Mouse (Mus musculus) mature B cell (primary cell): Measurements from ENCODE around the gene 4632433K11Rik.
"Not testable (repeated sequence)": the region's sequence is repeated elsewhere in the genome, so short reads cannot be mapped to it uniquely, and the experiment has no call there.

Source experiments
- in situ Hi-C: fragments of 300-500 bp; cut with MboI; formaldehyde crosslinking; loops from 2 replicates; pipeline ENCODE4 v1.14.3; 2019

4632433K11Rik gene

GRCm38 (mm10) chr7:5056651-5057263 lies 22.8 kb downstream of the 4632433K11Rik start:
- in situ Hi-C loops: no loop called here

GRCm38 (mm10) chr7:5057381-5057780 lies 23.5 kb downstream of the 4632433K11Rik start:
- in situ Hi-C loops: no loop called here

GRCm38 (mm10) chr7:5057804-5058203 lies 23.9 kb downstream of the 4632433K11Rik start:
- in situ Hi-C loops: no loop called here

GRCm38 (mm10) chr7:5058631-5059030 lies 24.7 kb downstream of the 4632433K11Rik start:
- in situ Hi-C loops: no loop called here

- in situ Hi-C loops: no loop called here
These were observed 25.5 kb downstream of the 4632433K11Rik start for GRCm38 (mm10) chr7:5059421-5059820.

- in situ Hi-C loops: no loop called here
These were observed 26.4 kb downstream of the 4632433K11Rik start for GRCm38 (mm10) chr7:5060239-5060731.

- in situ Hi-C loops: no loop called here
These were observed 27.2 kb downstream of the 4632433K11Rik start for GRCm38 (mm10) chr7:5060944-5061773.

- in situ Hi-C loops: no loop called here
These were observed 27.9 kb downstream of the 4632433K11Rik start, which contains the start of gene U2af2 for GRCm38 (mm10) chr7:5061774-5062359. Gene U2af2 (plus strand): TSS chr7:5062143.

- in situ Hi-C loops: no loop called here
These were observed 28.6 kb downstream of the 4632433K11Rik start for GRCm38 (mm10) chr7:5062360-5063001.

GRCm38 (mm10) chr7:5064886-5065285 lies 31.0 kb downstream of the 4632433K11Rik start:
- in situ Hi-C loops: no loop called here

- in situ Hi-C loops: no loop called here
These were observed 39.7 kb downstream of the 4632433K11Rik start for GRCm38 (mm10) chr7:5073586-5073985.

- in situ Hi-C loops: no loop called here
These were observed 41.1 kb downstream of the 4632433K11Rik start for GRCm38 (mm10) chr7:5074984-5075383.

GRCm38 (mm10) chr7:5076931-5077330 lies 43.0 kb downstream of the 4632433K11Rik start:
- in situ Hi-C loops: no loop called here

- in situ Hi-C loops: not testable (repeated sequence)
These were observed 45.6 kb downstream of the 4632433K11Rik start for GRCm38 (mm10) chr7:5079365-5080009.

GRCm38 (mm10) chr7:5080010-5080751 lies 46.3 kb downstream of the 4632433K11Rik start, which contains the start of gene Epn1:
Gene Epn1 (plus strand): TSS chr7:5080235.
- in situ Hi-C loops: no loop called here

GRCm38 (mm10) chr7:5080815-5081214 lies 46.9 kb downstream of the 4632433K11Rik start:
- in situ Hi-C loops: no loop called here

GRCm38 (mm10) chr7:5081241-5081640 lies 47.3 kb downstream of the 4632433K11Rik start:
- in situ Hi-C loops: no loop called here

- in situ Hi-C loops: no loop called here
These were observed 48.0 kb downstream of the 4632433K11Rik start for GRCm38 (mm10) chr7:5081939-5082338.

GRCm38 (mm10) chr7:5083325-5084105 lies 49.6 kb downstream of the 4632433K11Rik start:
- in situ Hi-C loops: no loop called here
